Mouse (Mus musculus) limb, embryonic 12.5 days (tissue): ENCODE data around the gene Acacb. TPM values are rescaled to one million over a fixed set of nuclear protein-coding genes. Genes with fewer than 3 reads are reported as not detected.

Source experiments
- ATAC-seq: fragments of 200-750 bp; cut with Nextera tagmentation; 2 replicates; pipeline ENCODE4 v1.8.0; 2017; ENCODE audit warnings: low read depth, moderate TSS enrichment; ENCODE audit not compliant: insufficient number of reproducible peaks, insufficient read depth, low FRiP score, low TSS enrichment
- H3K27ac ChIP-seq: fragments of 300-500 bp; sonication (generic); 2 replicates; pipeline ENCODE4 v1.5.1; 2016; ENCODE audit warnings: mild to moderate bottlenecking, moderate library complexity
- H3K27me3 ChIP-seq: fragments of 300-500 bp; sonication (generic); 2 replicates; pipeline ENCODE4 v1.6.1; 2016; ENCODE audit warnings: mild to moderate bottlenecking, moderate library complexity
- H3K36me3 ChIP-seq: fragments of 300-500 bp; sonication (generic); 2 replicates; pipeline ENCODE4 v1.6.1; 2016; ENCODE audit warnings: mild to moderate bottlenecking, moderate library complexity
- H3K4me1 ChIP-seq: fragments of 300-500 bp; sonication (generic); replicated peaks from 2 replicates; pipeline ENCODE4 v1.6.1; 2016
- H3K4me2 ChIP-seq: fragments of 300-500 bp; sonication (generic); 2 replicates; pipeline ENCODE4 v1.6.1; 2016; ENCODE audit warnings: mild to moderate bottlenecking, moderate library complexity
- H3K4me3 ChIP-seq: fragments of 300-500 bp; sonication (generic); replicated peaks from 2 replicates; pipeline ENCODE4 v1.5.1; 2016; ENCODE audit warnings: mild to moderate bottlenecking
- H3K9ac ChIP-seq: fragments of 300-500 bp; sonication (generic); replicated peaks from 2 replicates; pipeline ENCODE4 v1.6.1; 2016; ENCODE audit warnings: mild to moderate bottlenecking, moderate library complexity
- H3K9me3 ChIP-seq: fragments of 300-500 bp; sonication (generic); 2 replicates; pipeline ENCODE4 v1.6.1; 2016; ENCODE audit warnings: mild to moderate bottlenecking, moderate library complexity
- WGBS: fragments of 180-500 bp; shearing (Covaris S2); methylation state at CpG from one replicate; pipeline ENCODE4 v1.1.7; 2016; 5-methylcytosine and 5-hydroxymethylcytosine counted together
- polyA plus RNA-seq: library from polyadenylated mRNA; unstranded; fragments of >200 nt; fragmentation: Nextera tagmentation; extraction: Ambion mirVana; gene quantifications from 2 replicates; pipeline ENCODE4 v1.2.1, GENCODE M21; 2016

Acacb gene
- polyA plus RNA-seq, 1 experiment from 2014 or later: 4.7 TPM

DNA sequence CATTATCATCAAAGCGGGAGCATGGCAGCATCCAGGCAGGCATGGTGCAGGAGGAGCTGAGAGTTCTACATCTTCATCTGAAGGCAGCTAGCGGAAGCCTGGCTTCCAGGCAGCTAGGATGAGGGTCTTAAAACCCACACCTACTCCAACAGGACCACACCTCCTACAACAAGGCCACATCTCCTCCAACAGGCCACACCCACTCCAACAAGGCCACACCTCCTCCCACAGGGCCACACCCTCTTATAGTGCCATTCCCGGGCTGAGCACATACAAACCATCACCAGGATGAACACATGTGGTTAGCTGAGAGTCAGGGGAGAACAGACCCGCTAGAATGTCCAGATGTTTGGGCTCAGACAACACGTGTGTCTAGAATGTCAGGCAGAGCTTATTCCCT is 82.6 kb downstream of the Acacb start:
- Histone ChIP-seq H3K9ac (no peak overlapping the region), H3K4me1 (no peaks in the 10 kb centered on the region), H3K27ac (no peak overlapping the region), H3K27me3 (no peaks in the 10 kb centered on the region), H3K4me3 (no peak overlapping the region), H3K36me3 (0 out of 2 replicates have a peak, but pooled peaks cover 12% of the 10 kb centered on the region), H3K9me3 (peaks cover 15% of the 10 kb centered on the region), H3K4me2 (no peak overlapping the region)
- WGBS: 74% methylated on average over 5 of the region's 5 CpGs
- no peak for ATAC-seq

- H3K27ac ChIP-seq: no peak overlapping the region
- no peak overlapping the region for H3K9ac ChIP-seq
- ATAC-seq: no peak
- H3K27me3 ChIP-seq: peaks cover 3% of the 10 kb centered on the region; the same call in 1 of the 2 replicates
- H3K4me2 ChIP-seq: no peak overlapping the region
- WGBS: 31% methylated on average over 7 of the region's 7 CpGs
- no peaks in the 10 kb centered on the region for H3K36me3 ChIP-seq
- H3K4me1 ChIP-seq: peaks cover 8% of the 10 kb centered on the region; the same call in 1 of the 2 replicates
- no peak overlapping the region for H3K4me3 ChIP-seq
- H3K9me3 ChIP-seq: no peaks in the 10 kb centered on the region
Observed at GRCm38 (mm10) chr5:114238924-114239323, 92.6 kb downstream of the Acacb start.

- ATAC-seq: no peak
- no peaks in the 10 kb centered on the region for H3K9me3 ChIP-seq
- no peak overlapping the region for H3K4me3 ChIP-seq
- no peak overlapping the region for H3K9ac ChIP-seq
- H3K27me3 ChIP-seq: peaks cover 3% of the 10 kb centered on the region; the same call in 1 of the 2 replicates
- WGBS: 49% methylated on average over 14 of the region's 14 CpGs
- H3K36me3 ChIP-seq: no peaks in the 10 kb centered on the region
- H3K4me2 ChIP-seq: no peak overlapping the region
- H3K27ac ChIP-seq: no peak overlapping the region
- H3K4me1 ChIP-seq: peaks cover 8% of the 10 kb centered on the region; the same call in 1 of the 2 replicates
Observed at GRCm38 (mm10) chr5:114239737-114240136, 93.4 kb downstream of the Acacb start.

GRCm38 (mm10) chr5:114246465-114246864 is 100.1 kb downstream of the Acacb start:
- no peak for ATAC-seq
- WGBS: 82% methylated on average over 7 of the region's 7 CpGs
- Histone ChIP-seq H3K9me3 (no peaks in the 10 kb centered on the region), H3K9ac (no peak overlapping the region), H3K27me3 (no peaks in the 10 kb centered on the region), H3K4me3 (no peak overlapping the region), H3K4me2 (no peak overlapping the region), H3K4me1 (peaks cover 5% of the 10 kb centered on the region; the same call in 1 of the 2 replicates), H3K36me3 (no peaks in the 10 kb centered on the region), H3K27ac (no peak overlapping the region)

DNA sequence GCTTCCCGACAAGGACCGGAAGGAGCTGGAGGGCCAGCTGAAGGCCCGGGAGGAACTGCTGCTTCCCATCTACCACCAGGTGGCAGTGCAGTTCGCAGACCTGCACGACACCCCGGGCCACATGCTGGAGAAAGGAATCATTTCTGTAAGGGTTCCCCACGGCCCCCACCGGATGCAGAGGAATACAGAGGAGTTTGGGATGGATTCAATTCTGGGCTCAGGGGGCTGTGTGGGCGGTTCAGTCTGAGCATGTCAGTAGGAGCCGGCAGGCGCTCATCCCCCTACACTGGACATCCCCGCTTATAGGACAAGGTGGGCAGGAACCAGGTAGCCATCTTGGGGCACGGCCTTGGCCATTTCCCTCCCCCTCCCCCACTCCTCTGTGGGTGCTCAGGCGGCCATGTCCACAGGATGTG is 101.8 kb downstream of the Acacb start:
- WGBS: 19% methylated on average over 14 of the region's 14 CpGs
- peak overlapping the region; percentile 27; the same call in 1 of the 2 replicates for H3K9ac ChIP-seq
- peak overlapping the region; percentile 54 for H3K4me2 ChIP-seq

GRCm38 (mm10) chr5:114259495-114259894 is 113.2 kb downstream of the Acacb start:
- Histone ChIP-seq H3K9me3 (no peaks in the 10 kb centered on the region), H3K27me3 (peaks cover 6% of the 10 kb centered on the region; the same call in 1 of the 2 replicates), H3K4me1 (0 out of 2 replicates have a peak, but pooled peaks cover 3% of the 10 kb centered on the region), H3K9ac (no peak overlapping the region), H3K36me3 (no peaks in the 10 kb centered on the region), H3K4me2 (no peak overlapping the region), H3K27ac (no peak overlapping the region), H3K4me3 (no peak overlapping the region)
- WGBS: 62% methylated on average over 10 of the region's 10 CpGs
- no peak for ATAC-seq

More for the DNA sequence above, 101.8 kb downstream of the Acacb start:
- ATAC-seq: peak; percentile 50; the same call in 1 of the 2 replicates
- H3K4me3 ChIP-seq: peak overlapping the region; percentile 20; the same call in 1 of the 2 replicates
- peaks cover 5% of the 10 kb centered on the region; the same call in 1 of the 2 replicates for H3K4me1 ChIP-seq
- no peaks in the 10 kb centered on the region for H3K36me3 ChIP-seq
- no peaks in the 10 kb centered on the region for H3K27me3 ChIP-seq
- H3K27ac ChIP-seq: no peak overlapping the region
- H3K9me3 ChIP-seq: no peaks in the 10 kb centered on the region

DNA sequence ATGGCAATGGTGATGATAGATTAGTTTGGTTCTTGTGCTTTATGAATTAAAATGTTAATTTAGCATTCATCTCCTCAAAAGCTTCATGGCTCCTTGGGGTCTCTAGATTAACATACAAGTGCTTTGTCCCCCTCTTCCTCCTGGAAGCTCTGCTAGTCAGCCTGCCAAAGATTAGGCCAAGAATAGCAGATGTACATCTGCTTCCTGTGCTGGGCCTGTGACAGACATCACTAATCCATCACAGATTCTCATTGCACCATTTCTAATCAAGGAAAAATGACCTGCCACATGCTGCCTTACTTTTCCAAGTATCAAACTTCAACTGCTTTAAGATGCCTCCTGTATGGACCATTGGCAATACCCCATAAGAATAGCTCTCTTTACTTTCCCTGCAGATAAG is 115.2 kb downstream of the Acacb start:
- H3K4me3 ChIP-seq: no peak overlapping the region
- H3K9me3 ChIP-seq: no peaks in the 10 kb centered on the region
- no peak overlapping the region for H3K4me2 ChIP-seq
- no peak for ATAC-seq
- no peak overlapping the region for H3K9ac ChIP-seq
- 0 out of 2 replicates have a peak, but pooled peaks cover 3% of the 10 kb centered on the region for H3K4me1 ChIP-seq
- no peaks in the 10 kb centered on the region for H3K36me3 ChIP-seq
- no peak overlapping the region for H3K27ac ChIP-seq
- H3K27me3 ChIP-seq: peaks cover 3% of the 10 kb centered on the region; the same call in 1 of the 2 replicates

DNA sequence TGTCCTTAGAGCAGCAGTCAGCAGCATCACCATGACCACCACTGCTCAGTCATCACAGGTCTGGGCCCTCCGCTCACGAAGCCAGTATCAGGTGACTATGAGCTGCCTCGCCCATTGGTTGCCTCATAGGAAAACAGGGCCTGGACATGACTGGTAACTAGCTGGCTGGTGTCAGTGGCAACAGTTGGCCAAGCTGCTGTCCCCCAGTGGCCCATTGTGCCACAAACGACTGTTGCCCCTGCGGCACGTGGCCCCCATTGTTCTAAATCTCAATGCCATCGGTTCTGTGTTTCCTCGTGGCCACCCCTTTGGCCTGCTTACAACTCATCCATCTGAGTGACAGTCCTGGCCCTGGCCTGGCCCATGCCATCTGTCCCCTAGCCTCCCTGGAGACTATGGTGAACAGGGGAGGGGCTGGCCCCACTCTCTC is 117.7 kb downstream of the Acacb start:
- H3K36me3 ChIP-seq: no peaks in the 10 kb centered on the region
- 80% methylated on average over 8 of the region's 8 CpGs for WGBS
- 0 out of 2 replicates have a peak, but pooled peaks cover 3% of the 10 kb centered on the region for H3K4me1 ChIP-seq
- H3K9ac ChIP-seq: no peak overlapping the region
- H3K4me2 ChIP-seq: no peak overlapping the region
- no peak for ATAC-seq
- H3K4me3 ChIP-seq: no peak overlapping the region
- H3K9me3 ChIP-seq: no peaks in the 10 kb centered on the region
- H3K27ac ChIP-seq: no peak overlapping the region
- peaks cover 9% of the 10 kb centered on the region for H3K27me3 ChIP-seq

DNA sequence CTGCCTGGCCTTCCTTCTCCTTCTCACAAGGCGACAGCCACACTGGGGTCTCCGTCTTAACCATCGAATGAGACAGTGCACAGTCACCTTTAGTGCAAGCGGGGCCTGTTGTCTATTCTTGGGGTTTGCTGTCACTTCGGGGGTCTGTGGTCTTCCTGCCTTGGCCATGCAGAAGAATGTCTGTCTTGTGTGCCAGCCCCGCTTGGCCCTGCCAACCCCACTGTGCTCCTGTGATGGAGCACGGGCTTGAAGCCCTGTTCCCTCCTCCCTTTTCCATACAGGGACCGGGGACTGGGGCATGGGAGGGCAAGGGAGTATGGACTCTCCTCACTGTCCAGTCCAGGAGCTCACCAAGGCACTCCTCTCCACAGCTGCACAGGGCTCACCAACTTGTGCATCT is 118.5 kb downstream of the Acacb start:
- H3K9ac ChIP-seq: no peak overlapping the region
- no peaks in the 10 kb centered on the region for H3K9me3 ChIP-seq
- H3K27me3 ChIP-seq: peaks cover 17% of the 10 kb centered on the region
- no peak overlapping the region for H3K4me3 ChIP-seq
- no peak for ATAC-seq
- H3K4me2 ChIP-seq: no peak overlapping the region
- no peaks in the 10 kb centered on the region for H3K36me3 ChIP-seq
- 0 out of 2 replicates have a peak, but pooled peaks cover 2% of the 10 kb centered on the region for H3K4me1 ChIP-seq
- WGBS: 89% methylated on average over 8 of the region's 8 CpGs
- no peak overlapping the region for H3K27ac ChIP-seq

GRCm38 (mm10) chr5:114268646-114269045 is 122.3 kb downstream of the Acacb start:
- ATAC-seq: no peak
- Histone ChIP-seq H3K4me3 (no peak overlapping the region), H3K9me3 (no peaks in the 10 kb centered on the region), H3K4me1 (peaks cover 12% of the 10 kb centered on the region), H3K27me3 (peaks cover 55% of the 10 kb centered on the region), H3K4me2 (no peak overlapping the region), H3K27ac (no peak overlapping the region), H3K36me3 (no peaks in the 10 kb centered on the region), H3K9ac (no peak overlapping the region)
- WGBS: 49% methylated on average over 7 of the region's 7 CpGs

DNA sequence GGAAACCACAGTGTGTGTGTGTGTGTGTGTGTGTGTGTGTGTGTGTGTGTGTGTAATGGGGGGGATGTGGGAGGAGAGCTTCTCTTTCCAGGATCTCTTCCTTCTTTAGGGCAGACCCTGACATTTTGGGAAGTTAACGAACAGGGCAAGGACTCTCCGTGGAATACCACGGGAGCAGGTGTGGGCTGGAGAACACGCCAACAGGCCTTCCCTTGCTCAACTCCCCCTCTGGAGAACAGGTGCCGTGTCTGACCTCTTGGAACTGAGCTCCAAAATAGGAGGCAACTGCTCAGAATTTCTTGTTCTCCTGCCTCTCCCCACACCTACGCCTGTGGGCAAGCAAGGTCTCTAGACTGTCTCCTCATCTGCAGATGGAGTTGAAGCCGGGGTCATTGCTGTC is 123.2 kb downstream of the Acacb start:
- WGBS: 66% methylated on average over 7 of the region's 7 CpGs
- peaks cover 64% of the 10 kb centered on the region for H3K27me3 ChIP-seq

GRCm38 (mm10) chr5:114269984-114270383 is 123.6 kb downstream of the Acacb start:
- no peaks in the 10 kb centered on the region for H3K9me3 ChIP-seq
- 16% methylated on average over 12 of the region's 12 CpGs for WGBS
- H3K27ac ChIP-seq: no peak overlapping the region
- peaks cover 69% of the 10 kb centered on the region for H3K27me3 ChIP-seq
- no peak for ATAC-seq
- H3K9ac ChIP-seq: no peak overlapping the region
- H3K36me3 ChIP-seq: no peaks in the 10 kb centered on the region
- H3K4me2 ChIP-seq: peak overlapping the region; percentile 10; the same call in 1 of the 2 replicates
- peaks cover 21% of the 10 kb centered on the region for H3K4me1 ChIP-seq
- no peak overlapping the region for H3K4me3 ChIP-seq

More for the DNA sequence above, 123.2 kb downstream of the Acacb start:
- Histone ChIP-seq H3K9me3 (no peaks in the 10 kb centered on the region), H3K4me1 (peaks cover 20% of the 10 kb centered on the region), H3K9ac (no peak overlapping the region), H3K4me3 (no peak overlapping the region), H3K4me2 (no peak overlapping the region), H3K27ac (no peak overlapping the region), H3K36me3 (no peaks in the 10 kb centered on the region)
- no peak for ATAC-seq
